Mouse (Mus musculus) embryo, embryonic 9.5 days (tissue): ENCODE measurements around the gene Ercc6.

Experiments
- DNase-seq: peaks from one replicate; pipeline ENCODE4 v3.0.0-alpha.2; 2017; ENCODE audit errors: extremely low spot score

Ercc6 gene

GRCm38 (mm10) chr14:32572519-32572918, 59.2 kb downstream of the Ercc6 start:
- no peak for DNase-seq

GRCm38 (mm10) chr14:32578420-32578819, 65.1 kb downstream of the Ercc6 start:
- DNase-seq: no peak

GRCm38 (mm10) chr14:32583696-32584095, 70.4 kb downstream of the Ercc6 start:
- no peak for DNase-seq

GRCm38 (mm10) chr14:32587013-32587784, 73.9 kb downstream of the Ercc6 start:
- peak; percentile 78 for DNase-seq

GRCm38 (mm10) chr14:32590377-32590776, 77.1 kb downstream of the Ercc6 start:
- no peak for DNase-seq

- DNase-seq: peak; percentile 89
These were observed 84.2 kb downstream of the Ercc6 start for GRCm38 (mm10) chr14:32597232-32598231.

- peak; percentile 29 for DNase-seq
These were observed 85.3 kb downstream of the Ercc6 start for GRCm38 (mm10) chr14:32598437-32599219.

- DNase-seq: peak; percentile 50
These were observed 86.1 kb downstream of the Ercc6 start, which contains the start of gene Prrxl1 for GRCm38 (mm10) chr14:32599290-32600041. Prrxl1 (plus strand) TSS chr14:32599407.

GRCm38 (mm10) chr14:32600110-32600509, 86.8 kb downstream of the Ercc6 start:
- no peak for DNase-seq

GRCm38 (mm10) chr14:32605508-32605907, 92.2 kb downstream of the Ercc6 start:
- DNase-seq: no peak

GRCm38 (mm10) chr14:32606316-32606715, 93.0 kb downstream of the Ercc6 start:
- DNase-seq: no peak

GRCm38 (mm10) chr14:32609392-32609791, 96.1 kb downstream of the Ercc6 start:
- DNase-seq: no peak

GRCm38 (mm10) chr14:32617253-32617652, 103.9 kb downstream of the Ercc6 start:
- DNase-seq: no peak

- no peak for DNase-seq
These were observed 110.9 kb downstream of the Ercc6 start for GRCm38 (mm10) chr14:32624245-32624644.

GRCm38 (mm10) chr14:32624811-32625210, 111.5 kb downstream of the Ercc6 start:
- no peak for DNase-seq

- no peak for DNase-seq
These were observed 114.0 kb downstream of the Ercc6 start for GRCm38 (mm10) chr14:32627271-32627670.

GRCm38 (mm10) chr14:32628584-32628983, 115.3 kb downstream of the Ercc6 start:
- peak; percentile 10 for DNase-seq
